Mouse (Mus musculus) heart, postnatal 10 days (tissue): ENCODE results near the gene Crtc3. TPM values are rescaled to one million over a fixed set of nuclear protein-coding genes. Genes with fewer than 3 reads are reported as not detected.

Experiments
- DNase-seq, 2 experiments: peaks; one replicate each; pipeline ENCODE4 v3.0.0; 2021
- intact Hi-C: fragments of 180-260 bp; cut with DNase I; formaldehyde crosslinking; loops from one replicate; pipeline ENCODE4 v1.15.1; 2025
- total RNA-seq, 2 experiments: library from RNA; stranded (reverse); gene quantifications; 2 replicates each; pipeline ENCODE4 v1.2.3; 2021

The Crtc3 gene
- total RNA-seq, 2 experiments from 2014 or later = 20.6 to 20.7 TPM

DNA sequence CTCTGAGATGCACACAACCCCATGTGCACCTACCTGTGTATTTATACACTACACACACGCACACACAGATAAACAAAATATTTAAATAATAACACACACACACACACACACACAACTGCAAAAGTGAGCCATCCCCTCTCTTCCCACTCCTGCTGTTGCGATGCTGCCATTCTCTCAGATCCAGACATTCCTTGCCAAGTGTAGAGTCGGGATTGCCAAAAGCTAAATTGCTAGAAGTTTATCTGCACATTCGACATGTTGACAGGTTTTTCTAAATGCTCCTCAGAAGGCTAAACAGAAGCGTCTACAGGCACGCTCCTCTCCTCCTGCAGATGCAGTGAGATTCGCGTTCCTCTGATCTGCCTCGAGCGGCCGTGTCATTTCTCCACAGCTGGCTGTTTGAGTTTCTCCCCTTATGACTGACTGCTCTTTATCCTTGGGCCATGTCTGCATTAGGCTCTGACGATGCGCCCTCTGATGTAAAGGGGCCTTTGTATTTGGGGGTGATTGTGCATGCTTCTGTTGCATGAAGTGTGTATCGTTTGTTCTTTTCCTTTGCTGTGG, 111.2 kb downstream of the Crtc3 start:
- DNase-seq = peak in 1 of 2 experiments; percentile 24
- intact Hi-C loops = no loop called here

GRCm38 (mm10) chr7:80576626-80577025, 112.1 kb downstream of the Crtc3 start:
- intact Hi-C loops = no loop called here

DNA sequence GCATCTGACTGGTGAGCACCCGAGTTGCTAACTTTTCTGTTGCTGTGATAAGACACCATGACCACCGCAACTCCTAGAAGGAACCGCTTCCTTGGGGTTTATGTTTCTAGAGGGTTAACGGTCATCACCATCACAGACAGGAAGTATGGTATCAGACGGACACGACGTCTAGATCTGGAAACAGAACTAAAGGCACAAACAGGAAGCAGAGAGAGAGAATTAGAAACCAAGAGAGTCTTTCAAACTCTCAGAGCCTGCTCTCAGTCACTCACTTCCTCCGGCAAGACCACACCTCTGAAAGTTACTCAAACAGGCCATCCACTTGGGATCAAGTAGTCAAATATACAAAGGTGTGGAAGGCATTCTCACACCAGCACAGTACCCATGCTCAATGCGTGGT, 112.9 kb downstream of the Crtc3 start:
- intact Hi-C loops = no loop called here
- no peak for DNase-seq

More at GRCm38 (mm10) chr7:80576626-80577025, 112.1 kb downstream of the Crtc3 start:
- no peak for DNase-seq

GRCm38 (mm10) chr7:80573076-80573475, 115.6 kb downstream of the Crtc3 start:
- intact Hi-C loops = no loop called here
- DNase-seq = no peak

- no peak for DNase-seq
- intact Hi-C loops = no loop called here
Observed at GRCm38 (mm10) chr7:80567982-80568381, 120.7 kb downstream of the Crtc3 start.

DNA sequence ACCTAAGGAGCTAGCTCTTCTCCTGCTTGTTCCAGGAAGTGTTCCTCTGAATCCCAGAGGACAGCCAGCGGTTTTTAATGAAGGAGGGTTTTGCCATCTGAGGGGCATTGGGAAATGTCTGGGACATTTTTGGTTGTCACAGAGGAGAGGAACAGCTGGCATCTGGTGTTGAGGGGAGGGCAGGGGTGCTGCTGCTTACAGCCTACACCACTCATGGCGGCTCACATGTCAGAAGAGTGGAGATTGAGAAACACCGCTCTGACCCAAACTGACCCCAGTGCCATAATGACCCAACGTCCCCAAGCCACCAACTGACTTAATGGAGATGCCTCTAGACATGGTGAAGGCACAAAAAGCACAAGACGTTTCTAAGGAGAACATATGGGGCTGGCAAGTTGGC, 126.7 kb downstream of the Crtc3 start:
- no peak for DNase-seq
- intact Hi-C loops = no loop called here

GRCm38 (mm10) chr7:80561271-80561670, 127.4 kb downstream of the Crtc3 start:
- intact Hi-C loops = no loop called here
- no peak for DNase-seq

DNA sequence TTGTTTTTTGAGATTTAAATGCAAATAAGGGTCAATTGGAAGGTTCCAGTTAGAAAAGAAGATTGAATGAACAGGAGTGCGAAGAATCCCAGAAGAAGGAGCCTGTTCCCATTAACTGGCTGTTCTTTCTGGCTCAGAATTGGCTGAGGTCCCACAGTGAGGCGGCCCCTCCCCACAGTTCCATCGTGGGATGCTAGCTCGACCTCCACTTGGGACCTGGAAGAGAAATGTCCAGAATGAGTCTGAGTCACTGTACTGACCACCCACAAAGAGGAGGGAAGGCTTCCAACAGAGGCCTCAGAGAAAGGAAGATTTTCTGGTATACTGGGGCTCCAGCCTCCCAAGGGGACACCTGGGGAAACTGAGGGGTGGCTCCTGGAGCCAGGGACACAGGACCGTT, 130.1 kb downstream of the Crtc3 start:
- intact Hi-C loops = no loop called here

GRCm38 (mm10) chr7:80558101-80558500, 130.6 kb downstream of the Crtc3 start:
- intact Hi-C loops = no loop called here
- DNase-seq = peak in 1 of 2 experiments; percentile 26

More for the DNA sequence above, 130.1 kb downstream of the Crtc3 start:
- peak in 1 of 2 experiments; percentile 11 for DNase-seq

DNA sequence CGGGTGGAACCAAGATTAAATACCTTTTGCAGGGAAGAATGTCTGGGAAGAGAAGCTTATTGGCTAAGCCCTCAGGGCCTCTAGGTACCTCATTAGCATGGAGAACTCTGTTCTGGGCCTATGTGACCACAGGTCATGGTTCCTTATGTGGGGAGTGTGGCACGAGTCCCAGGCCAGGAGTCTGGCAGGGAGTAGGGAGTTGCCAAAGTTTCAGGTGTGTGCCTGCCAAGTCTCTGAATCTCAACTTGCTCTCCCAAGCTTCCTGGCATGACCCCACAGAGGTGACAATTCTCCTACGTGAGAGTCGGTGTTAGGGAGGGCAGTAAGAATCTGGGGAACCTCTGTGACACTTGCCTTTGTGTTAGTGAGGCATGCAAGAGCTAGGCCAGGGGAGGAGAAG, 131.5 kb downstream of the Crtc3 start:
- DNase-seq = peak in 1 of 2 experiments; percentile 15

DNA sequence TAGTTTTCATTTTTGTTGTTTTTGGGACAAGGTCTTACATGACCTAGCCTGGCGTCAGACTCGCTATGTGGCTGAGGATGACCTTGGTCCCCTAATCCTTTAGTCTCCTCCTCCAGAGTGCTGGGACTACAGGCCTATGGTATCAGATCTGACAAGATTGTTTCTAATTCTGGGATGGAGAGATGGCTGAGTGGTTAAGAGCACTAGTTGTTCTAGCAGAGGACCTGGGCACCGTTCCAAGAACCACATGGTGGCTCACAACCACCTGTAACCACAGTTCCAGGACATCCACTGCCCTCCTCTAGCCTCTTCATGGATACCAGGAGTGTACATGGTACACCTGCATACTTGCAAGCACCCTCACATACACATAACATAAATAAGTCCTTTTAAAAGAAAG, 132.5 kb downstream of the Crtc3 start:
- intact Hi-C loops = no loop called here
- peak; percentile 51 to 62 for DNase-seq

More for the DNA sequence above, 131.5 kb downstream of the Crtc3 start:
- intact Hi-C loops = no loop called here

GRCm38 (mm10) chr7:80555146-80555545, 133.5 kb downstream of the Crtc3 start:
- intact Hi-C loops = no loop called here
- DNase-seq = no peak

- DNase-seq = peak; percentile 56 to 57
- intact Hi-C loops = no loop called here
Observed at GRCm38 (mm10) chr7:80554180-80555021, 134.3 kb downstream of the Crtc3 start.

GRCm38 (mm10) chr7:80548513-80549260, 140.0 kb downstream of the Crtc3 start:
- no peak for DNase-seq
- intact Hi-C loops = no loop called here

DNA sequence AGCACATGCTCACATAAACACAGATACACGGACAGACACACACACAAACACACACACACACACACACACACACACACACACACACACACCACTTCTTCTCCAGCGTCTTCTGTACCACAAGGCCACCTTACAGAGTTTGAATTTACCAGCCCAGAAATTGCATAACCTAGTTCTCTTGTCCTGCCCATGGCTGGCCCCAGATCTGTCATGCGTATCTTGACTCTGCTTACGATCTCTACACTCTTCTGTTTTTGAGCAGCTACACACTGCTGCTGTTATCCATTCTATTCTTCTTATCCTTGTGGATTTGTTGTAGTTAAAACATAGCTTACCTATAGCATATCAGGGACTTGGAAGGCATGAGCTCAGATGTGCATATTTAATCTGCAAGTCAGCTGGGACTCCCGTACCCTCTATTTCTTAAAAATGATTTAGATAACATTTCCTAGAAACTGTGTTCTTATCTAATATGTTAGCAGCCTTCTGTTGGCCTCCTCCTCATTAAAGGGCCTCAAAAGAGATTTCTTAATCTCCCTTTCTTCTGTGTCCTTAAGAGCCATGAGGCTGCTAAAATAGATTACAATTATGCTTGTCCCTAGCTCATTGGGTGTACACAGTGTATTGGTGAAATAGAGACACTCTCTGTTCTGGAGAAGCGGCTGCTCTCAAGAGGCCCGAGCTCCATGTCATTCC, 146.4 kb downstream of the Crtc3 start:
- intact Hi-C loops = no loop called here
- no peak for DNase-seq

DNA sequence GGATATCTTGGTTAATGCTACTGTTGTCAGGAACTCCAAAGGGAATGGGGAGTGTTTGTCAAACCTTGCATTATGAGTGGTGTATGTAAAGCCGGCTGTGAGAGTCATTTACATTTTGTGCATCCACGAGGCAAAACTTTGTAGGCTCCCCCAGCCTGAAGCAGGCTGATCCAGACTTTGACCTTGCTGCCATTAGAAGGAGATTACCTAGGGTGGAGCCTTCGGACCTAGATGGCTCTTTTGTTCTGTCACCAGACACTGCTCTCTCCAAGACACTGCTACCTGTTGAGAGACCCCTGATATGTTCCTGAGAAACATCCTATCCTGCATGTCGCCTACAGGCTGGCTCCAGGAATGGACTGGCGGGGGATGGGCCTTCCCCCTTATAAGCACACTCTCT, 149.1 kb downstream of the Crtc3 start:
- DNase-seq = no peak
- intact Hi-C loops = no loop called here

Other genes starting within 250 kb of the Crtc3 start
- 1 to 10 TPM; 5.6 to 7.5 TPM for gene Blm, start 153.8 kb downstream of the Crtc3 start, total RNA-seq
- gene Iqgap1, start 137.1 kb upstream of the Crtc3 start, total RNA-seq = 10 to 100 TPM; 74.3 to 74.9 TPM
- gene Zscan2, start 172.0 kb upstream of the Crtc3 start, total RNA-seq = 1 to 10 TPM; 8.0 to 9.6 TPM
- gene Wdr73, start 212.4 kb upstream of the Crtc3 start, total RNA-seq = 10 to 100 TPM in 1 of 2 experiments, 1 to 10 TPM in 1; 7.9 to 10.6 TPM
- 1 to 10 TPM; 2.1 to 6.4 TPM for gene Nmb, start 216.2 kb upstream of the Crtc3 start, total RNA-seq